8 mouse cellular contexts compared by ENCODE assay signal in the genomic region with DNA sequence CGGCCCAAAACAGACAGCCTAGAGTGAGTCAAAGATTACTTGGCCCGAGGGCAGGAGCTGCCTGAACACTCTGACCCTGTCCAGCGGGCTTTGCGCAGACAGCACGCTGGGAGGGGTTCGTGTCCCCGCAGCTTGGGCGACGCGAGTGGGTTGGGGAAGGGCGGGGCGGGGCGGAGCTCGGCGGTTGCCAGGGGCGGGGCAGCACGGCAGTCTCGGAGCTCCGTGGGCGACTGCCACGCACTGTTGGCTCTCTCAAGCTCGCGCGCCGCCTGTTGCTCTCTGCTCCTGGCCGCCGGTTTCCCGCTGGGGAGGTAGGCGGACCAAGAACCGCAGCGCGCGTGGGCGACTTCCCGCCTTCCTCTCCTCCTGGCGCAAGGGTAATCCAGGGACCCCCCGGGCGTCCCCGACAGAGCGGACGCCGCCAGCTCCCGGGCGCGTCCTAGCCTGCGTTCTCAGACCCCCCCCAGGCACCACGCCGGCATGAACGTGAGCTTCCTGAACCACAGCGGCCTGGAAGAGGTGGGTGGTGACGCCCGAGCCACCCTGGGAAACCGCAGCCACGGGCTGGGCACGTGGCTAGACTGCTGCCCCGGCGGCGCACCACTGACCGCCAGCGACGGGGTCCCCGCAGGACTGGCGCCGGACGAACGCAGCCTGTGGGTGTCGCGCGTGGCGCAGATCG. TPM values are rescaled to one million over a fixed set of nuclear protein-coding genes. Genes with fewer than 3 reads are reported as not detected.
DNase-seq lines count a peak whose midpoint lies in the region; ATAC-seq lines count a peak whose summit lies in the region.

Gene Rprml, plus strand, starts transcription at position 270 of the 682 bp plus-strand sequence.

- ATAC-seq in megakaryocyte, adult 5-6 weeks (ENCODE audit: poor library complexity, severe bottlenecking) = no peak
- no peak for ATAC-seq in hindbrain, embryonic 16.5 days
- 0 out of 2 replicates have a peak, but pooled peaks have one; percentile 16 for ATAC-seq in limb, embryonic 15.5 days (ENCODE audit: insufficient number of reproducible peaks, low FRiP score, low TSS enrichment, low read depth)

- peaks cover 23% of the 10 kb centered on the region for H3K4me1 ChIP-seq in megakaryocyte, embryonic 14.5 days
- peaks cover 12% of the 10 kb centered on the region for H3K4me1 ChIP-seq in hindbrain, embryonic 16.5 days (ENCODE audit: control insufficient read depth, insufficient read depth, low read depth, low read length)
- H3K4me1 ChIP-seq in limb, embryonic 15.5 days = peaks cover 14% of the 10 kb centered on the region

- H3K9me3 ChIP-seq in megakaryocyte, embryonic 14.5 days = peaks cover 24% of the 10 kb centered on the region
- no peaks in the 10 kb centered on the region for H3K9me3 ChIP-seq in hindbrain, embryonic 16.5 days (ENCODE audit: control insufficient read depth, low read length)
- H3K9me3 ChIP-seq in limb, embryonic 15.5 days = no peaks in the 10 kb centered on the region

- H3K4me3 ChIP-seq in megakaryocyte, embryonic 14.5 days (replicated peaks) = peak within 1 kb of the TSS; percentile 85
- peak within 1 kb of the TSS; percentile 44 for H3K4me3 ChIP-seq in hindbrain, embryonic 16.5 days (ENCODE audit: low read length)
- peak within 1 kb of the TSS; percentile 42 for H3K4me3 ChIP-seq in limb, embryonic 15.5 days

- peak; percentile 28 for DNase-seq in adrenal gland, adult 2 months
- no peak for DNase-seq in adrenal gland, postnatal 4 days (ENCODE audit: low spot score in 2 of 2)
- peak; percentile 90 for DNase-seq in right cerebral cortex, postnatal 14 days
- DNase-seq in thymus, adult 18-20 months = no peak

- peak within 1 kb of the TSS; percentile 39 for H3K9ac ChIP-seq in hindbrain, embryonic 16.5 days (ENCODE audit: low read depth, low read length)
- H3K9ac ChIP-seq in limb, embryonic 15.5 days = no peak within 1 kb of the TSS

- H3K27ac ChIP-seq in hindbrain, embryonic 16.5 days (ENCODE audit: low read depth, low read length) = no peak within 1 kb of the TSS
- no peak within 1 kb of the TSS for H3K27ac ChIP-seq in limb, embryonic 15.5 days

- H3K4me2 ChIP-seq in hindbrain, embryonic 16.5 days (ENCODE audit: low read length) = peak within 1 kb of the TSS; percentile 67
- H3K4me2 ChIP-seq in limb, embryonic 15.5 days = peak within 1 kb of the TSS; percentile 82

- WGBS in hindbrain, embryonic 16.5 days = 1% methylated on average over 57 of the region's 71 CpGs
- under 1% methylated on average over 64 of the region's 71 CpGs for WGBS in limb, embryonic 15.5 days

- peaks cover 95% of the 10 kb centered on the region for H3K27me3 ChIP-seq in megakaryocyte, embryonic 14.5 days (replicated peaks)
- peaks cover 56% of the 10 kb centered on the region for H3K27me3 ChIP-seq in hindbrain, embryonic 16.5 days (replicated peaks; ENCODE audit: control insufficient read depth, insufficient read depth, low read length)
- H3K27me3 ChIP-seq in limb, embryonic 15.5 days = peaks cover 86% of the 10 kb centered on the region

- H3K36me3 ChIP-seq in megakaryocyte, embryonic 14.5 days (replicated peaks; ENCODE audit: low read length) = no peaks in the 10 kb centered on the region
- H3K36me3 ChIP-seq in hindbrain, embryonic 16.5 days (ENCODE audit: control insufficient read depth, insufficient read depth, low read length) = no peaks in the 10 kb centered on the region
- H3K36me3 ChIP-seq in limb, embryonic 15.5 days = no peaks in the 10 kb centered on the region

RNA-seq across cellular contexts. Expression of gene Rprml, which starts in this region (rescaled TPM):
- under 1 TPM in 1 of 2 experiments, not detected in 1; 0.48 TPM for total RNA-seq in adrenal gland, adult 2 months (2021)
- polyA plus RNA-seq in adrenal gland, adult 2 months (2012; rRNA removed) = 1.1 and 1.2 TPM in 2 replicates
- under 1 TPM in 1 of 2 experiments, not detected in 1; 0.31 TPM for total RNA-seq in adrenal gland, postnatal 4 days (2021)
- not detected in 2 replicates for polyA plus RNA-seq in megakaryocyte, embryonic 14.5 days (2012; ENCODE audit: insufficient read depth, low replicate concordance)
- not detected in 2 replicates for total RNA-seq in megakaryocyte, adult 5-6 weeks (2015)
- total RNA-seq in megakaryocyte, adult 5-6 weeks (2017) = not detected in 2 replicates
- 2.6 and 3.5 TPM in 2 replicates for polyA plus RNA-seq in hindbrain, embryonic 16.5 days (2015; fragmentation: Nextera tagmentation; extraction: Ambion mirVana)
- polyA plus RNA-seq in limb, embryonic 15.5 days (2015; fragmentation: Nextera tagmentation; extraction: Ambion mirVana) = 0.14 TPM in 1 of 2 replicates, not detected in the other

Comparison
In these comparisons a context has a peak if more than half of its experiments do, and no peak if none do; other contexts are left out.
1. DNase-seq: peak in adrenal gland, adult 2 months (single experiment) and right cerebral cortex, postnatal 14 days (single experiment); none in adrenal gland, postnatal 4 days (0 of 2) and thymus, adult 18-20 months (0 of 2).
2. Peak in ATAC-seq, H3K4me3 ChIP-seq and H3K4me2 ChIP-seq in limb, embryonic 15.5 days; RNA of the gene not detected or under 1 TPM.
3. Peak in every context shown above with its lines, with median percentiles within 50 percentile points of each other: H3K4me3 ChIP-seq.